Mouse (Mus musculus): ENCODE data around the gene Camkk1. TPM values are rescaled to one million over a fixed set of nuclear protein-coding genes. Genes with fewer than 3 reads are reported as not detected.

The Camkk1 gene
- polyA plus RNA-seq, 1 experiment from 2014 or later = 13.9 TPM

DNA sequence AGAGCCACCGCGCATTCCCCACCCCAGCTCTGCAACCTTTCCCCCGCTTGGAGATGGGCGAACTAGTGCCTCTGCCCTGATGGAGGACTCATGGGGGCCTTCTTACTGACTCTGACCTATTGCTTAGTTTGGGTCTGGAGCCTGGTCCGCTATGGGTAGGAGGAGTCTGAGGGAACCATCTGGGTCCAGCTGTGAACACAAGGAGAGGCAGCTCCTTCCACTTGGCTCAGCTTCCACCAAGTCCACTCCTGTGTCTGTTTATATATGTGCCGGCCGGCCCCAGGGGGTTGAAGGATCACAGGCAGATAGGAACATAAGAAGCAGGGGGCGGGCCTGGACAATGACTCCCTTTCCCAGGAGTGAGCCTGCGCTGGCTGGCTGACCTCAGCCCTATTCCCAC is 26.8 kb upstream of the Camkk1 start:
- no peaks in the 10 kb centered on the region for H3K9me3 ChIP-seq (replicated peaks; ENCODE audit: control insufficient read depth, low read length)
- peak; percentile 85 for ATAC-seq (ENCODE audit: insufficient read depth, low FRiP score)
- no peaks in the 10 kb centered on the region for H3K36me3 ChIP-seq (ENCODE audit: control insufficient read depth, insufficient read depth, low read length)
- peaks cover 20% of the 10 kb centered on the region for H3K4me1 ChIP-seq (ENCODE audit: control insufficient read depth, insufficient read depth, low read length)
- H3K9ac ChIP-seq (ENCODE audit: low read length) = no peak overlapping the region
- H3K4me2 ChIP-seq (ENCODE audit: low read depth, low read length) = no peak overlapping the region
- H3K4me3 ChIP-seq (replicated peaks; ENCODE audit: low read length) = no peak overlapping the region
- H3K27me3 ChIP-seq (ENCODE audit: control insufficient read depth, insufficient read depth, low read length) = no peaks in the 10 kb centered on the region
- WGBS = 27% methylated on average over 9 of the region's 9 CpGs
- peak overlapping the region; percentile 75 for H3K27ac ChIP-seq (ENCODE audit: low read length)

- Histone ChIP-seq H3K4me2 (ENCODE audit: low read depth, low read length) (no peak overlapping the region), H3K4me3 (replicated peaks; ENCODE audit: low read length) (no peak overlapping the region), H3K9ac (ENCODE audit: low read length) (no peak overlapping the region), H3K36me3 (ENCODE audit: control insufficient read depth, insufficient read depth, low read length) (no peaks in the 10 kb centered on the region), H3K9me3 (replicated peaks; ENCODE audit: control insufficient read depth, low read length) (no peaks in the 10 kb centered on the region), H3K27me3 (ENCODE audit: control insufficient read depth, insufficient read depth, low read length) (no peaks in the 10 kb centered on the region), H3K27ac (ENCODE audit: low read length) (no peak overlapping the region), H3K4me1 (ENCODE audit: control insufficient read depth, insufficient read depth, low read length) (peaks cover 17% of the 10 kb centered on the region)
- no peak for ATAC-seq (ENCODE audit: insufficient read depth, low FRiP score)
- WGBS = 78% methylated on average over 6 of the region's 6 CpGs
Observed at GRCm38 (mm10) chr11:72996346-72996745, 22.5 kb upstream of the Camkk1 start.

GRCm38 (mm10) chr11:72996781-72997180 is 22.0 kb upstream of the Camkk1 start:
- ATAC-seq (ENCODE audit: insufficient read depth, low FRiP score) = no peak

DNA sequence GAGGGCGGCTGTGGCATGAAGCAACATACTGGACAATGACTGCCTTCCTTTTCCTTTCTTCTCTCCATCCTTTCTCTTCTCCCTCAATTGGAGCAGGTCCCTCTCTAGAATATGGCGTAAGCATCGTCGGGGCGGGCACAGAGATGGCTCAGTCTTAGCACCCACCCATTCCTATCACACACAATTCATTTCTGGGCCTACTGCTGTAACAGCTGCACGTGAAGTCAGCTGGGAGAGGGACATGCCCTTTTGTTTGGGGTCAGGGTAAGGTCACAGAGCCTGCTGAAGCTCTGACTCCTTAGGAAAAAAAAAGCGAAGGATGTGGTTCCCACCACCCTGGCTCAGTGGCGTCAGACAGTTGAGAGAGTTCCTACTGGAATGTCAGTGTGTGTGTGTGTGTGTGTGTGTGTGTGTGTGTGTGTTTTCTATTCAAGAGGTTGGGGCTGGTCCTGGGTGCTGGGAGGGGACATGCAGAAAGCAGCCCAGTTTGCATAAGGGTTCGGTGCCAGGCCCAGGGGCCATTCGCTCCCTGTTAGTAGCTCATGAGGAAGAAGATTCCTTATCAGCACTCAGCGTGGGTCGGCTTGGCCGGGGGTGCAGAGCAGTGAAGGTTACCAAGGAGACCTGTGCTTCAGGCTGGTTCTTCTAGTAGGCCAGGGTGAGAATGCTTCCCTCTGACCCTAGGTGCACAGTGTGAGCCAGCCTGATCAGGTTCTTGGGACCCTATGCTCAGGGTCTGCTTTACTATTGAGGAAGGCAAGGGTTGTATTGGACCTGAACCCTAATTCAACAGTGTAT is 21.1 kb upstream of the Camkk1 start:
- Histone ChIP-seq H3K4me1 (ENCODE audit: control insufficient read depth, insufficient read depth, low read length) (peaks cover 7% of the 10 kb centered on the region), H3K9me3 (replicated peaks; ENCODE audit: control insufficient read depth, low read length) (no peaks in the 10 kb centered on the region), H3K36me3 (ENCODE audit: control insufficient read depth, insufficient read depth, low read length) (no peaks in the 10 kb centered on the region), H3K27me3 (ENCODE audit: control insufficient read depth, insufficient read depth, low read length) (no peaks in the 10 kb centered on the region), H3K4me2 (ENCODE audit: low read depth, low read length) (no peak overlapping the region), H3K27ac (ENCODE audit: low read length) (no peak overlapping the region), H3K4me3 (replicated peaks; ENCODE audit: low read length) (no peak overlapping the region), H3K9ac (ENCODE audit: low read length) (no peak overlapping the region)
- ATAC-seq (ENCODE audit: insufficient read depth, low FRiP score) = no peak
- 57% methylated on average over 13 of the region's 13 CpGs for WGBS

More at GRCm38 (mm10) chr11:72996781-72997180, 22.0 kb upstream of the Camkk1 start:
- no peaks in the 10 kb centered on the region for H3K27me3 ChIP-seq (ENCODE audit: control insufficient read depth, insufficient read depth, low read length)
- no peak overlapping the region for H3K27ac ChIP-seq (ENCODE audit: low read length)
- H3K4me3 ChIP-seq (replicated peaks; ENCODE audit: low read length) = no peak overlapping the region
- H3K9ac ChIP-seq (ENCODE audit: low read length) = no peak overlapping the region
- H3K4me2 ChIP-seq (ENCODE audit: low read depth, low read length) = no peak overlapping the region
- H3K36me3 ChIP-seq (ENCODE audit: control insufficient read depth, insufficient read depth, low read length) = no peaks in the 10 kb centered on the region
- peaks cover 14% of the 10 kb centered on the region for H3K4me1 ChIP-seq (ENCODE audit: control insufficient read depth, insufficient read depth, low read length)
- H3K9me3 ChIP-seq (replicated peaks; ENCODE audit: control insufficient read depth, low read length) = no peaks in the 10 kb centered on the region
- WGBS = 86% methylated on average over 2 of the region's 2 CpGs

- WGBS = 40% methylated on average over 8 of the region's 8 CpGs
- no peaks in the 10 kb centered on the region for H3K9me3 ChIP-seq (replicated peaks; ENCODE audit: control insufficient read depth, low read length)
- no peaks in the 10 kb centered on the region for H3K36me3 ChIP-seq (ENCODE audit: control insufficient read depth, insufficient read depth, low read length)
- ATAC-seq (ENCODE audit: insufficient read depth, low FRiP score) = no peak
- H3K27me3 ChIP-seq (ENCODE audit: control insufficient read depth, insufficient read depth, low read length) = no peaks in the 10 kb centered on the region
- no peak within 1 kb of the TSS for H3K4me3 ChIP-seq (replicated peaks; ENCODE audit: low read length)
- H3K4me2 ChIP-seq (ENCODE audit: low read depth, low read length) = no peak within 1 kb of the TSS
- H3K27ac ChIP-seq (ENCODE audit: low read length) = no peak within 1 kb of the TSS
- H3K4me1 ChIP-seq (ENCODE audit: control insufficient read depth, insufficient read depth, low read length) = peaks cover 7% of the 10 kb centered on the region
- H3K9ac ChIP-seq (ENCODE audit: low read length) = no peak within 1 kb of the TSS
Observed at GRCm38 (mm10) chr11:72998771-72999170, 20.0 kb upstream of the Camkk1 start, which contains the start of gene P2rx1. Gene P2rx1, plus strand, starts transcription at chr11:72999103.

DNA sequence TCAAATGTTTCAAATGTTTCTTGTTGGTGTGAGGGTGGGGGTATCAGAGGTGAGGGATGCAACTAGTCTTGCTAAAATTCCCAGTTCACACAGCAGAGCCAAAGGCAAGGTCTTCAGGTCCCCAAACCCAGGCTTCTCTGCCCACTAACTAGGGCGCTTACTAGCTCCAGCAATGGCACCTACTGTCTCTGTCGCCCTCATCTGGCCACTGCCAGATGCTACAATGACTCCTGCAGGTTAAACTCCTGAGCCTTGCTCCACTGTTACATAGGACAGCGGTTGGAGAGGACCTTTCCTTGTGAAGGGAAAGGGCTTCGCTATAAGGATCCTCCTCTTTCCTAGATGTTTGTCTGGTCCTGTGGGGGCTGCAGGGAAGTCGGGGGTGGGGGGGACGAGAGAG is 17.8 kb upstream of the Camkk1 start:
- Histone ChIP-seq H3K27me3 (ENCODE audit: control insufficient read depth, insufficient read depth, low read length) (no peaks in the 10 kb centered on the region), H3K4me2 (ENCODE audit: low read depth, low read length) (no peak overlapping the region), H3K9ac (ENCODE audit: low read length) (no peak overlapping the region), H3K27ac (ENCODE audit: low read length) (no peak overlapping the region), H3K36me3 (ENCODE audit: control insufficient read depth, insufficient read depth, low read length) (no peaks in the 10 kb centered on the region), H3K4me1 (ENCODE audit: control insufficient read depth, insufficient read depth, low read length) (peaks cover 7% of the 10 kb centered on the region), H3K9me3 (replicated peaks; ENCODE audit: control insufficient read depth, low read length) (no peaks in the 10 kb centered on the region; the same call in 1 of the 2 replicates), H3K4me3 (replicated peaks; ENCODE audit: low read length) (no peak overlapping the region)
- ATAC-seq (ENCODE audit: insufficient read depth, low FRiP score) = peak; percentile 41; the same call in 1 of the 2 replicates
- 11% methylated on average over 6 of the region's 6 CpGs for WGBS

GRCm38 (mm10) chr11:73006377-73006776 is 12.4 kb upstream of the Camkk1 start:
- Histone ChIP-seq H3K36me3 (ENCODE audit: control insufficient read depth, insufficient read depth, low read length) (no peaks in the 10 kb centered on the region), H3K9me3 (replicated peaks; ENCODE audit: control insufficient read depth, low read length) (no peaks in the 10 kb centered on the region; the same call in 1 of the 2 replicates), H3K4me3 (replicated peaks; ENCODE audit: low read length) (no peak overlapping the region), H3K27ac (ENCODE audit: low read length) (no peak overlapping the region), H3K4me1 (ENCODE audit: control insufficient read depth, insufficient read depth, low read length) (0 out of 2 replicates have a peak, but pooled peaks cover 4% of the 10 kb centered on the region), H3K9ac (ENCODE audit: low read length) (peak overlapping the region; percentile 18; the same call in 1 of the 2 replicates), H3K27me3 (ENCODE audit: control insufficient read depth, insufficient read depth, low read length) (no peaks in the 10 kb centered on the region; the same call in 1 of the 2 replicates), H3K4me2 (ENCODE audit: low read depth, low read length) (no peak overlapping the region)
- WGBS = 2% methylated on average over 2 of the region's 2 CpGs
- peak; percentile 72; the same call in 1 of the 2 replicates for ATAC-seq (ENCODE audit: insufficient read depth, low FRiP score)

- 69% methylated on average over 3 of the region's 3 CpGs for WGBS
- no peaks in the 10 kb centered on the region; the same call in 1 of the 2 replicates for H3K27me3 ChIP-seq (ENCODE audit: control insufficient read depth, insufficient read depth, low read length)
- no peak for ATAC-seq (ENCODE audit: insufficient read depth, low FRiP score)
Observed at GRCm38 (mm10) chr11:73007113-73007512, 11.7 kb upstream of the Camkk1 start.

More at GRCm38 (mm10) chr11:73007113-73007512, 11.7 kb upstream of the Camkk1 start:
- no peak overlapping the region for H3K4me2 ChIP-seq (ENCODE audit: low read depth, low read length)
- H3K4me1 ChIP-seq (ENCODE audit: control insufficient read depth, insufficient read depth, low read length) = 0 out of 2 replicates have a peak, but pooled peaks cover 4% of the 10 kb centered on the region
- H3K9me3 ChIP-seq (replicated peaks; ENCODE audit: control insufficient read depth, low read length) = no peaks in the 10 kb centered on the region; the same call in 1 of the 2 replicates
- H3K4me3 ChIP-seq (replicated peaks; ENCODE audit: low read length) = no peak overlapping the region
- H3K9ac ChIP-seq (ENCODE audit: low read length) = no peak overlapping the region
- H3K36me3 ChIP-seq (ENCODE audit: control insufficient read depth, insufficient read depth, low read length) = no peaks in the 10 kb centered on the region
- no peak overlapping the region for H3K27ac ChIP-seq (ENCODE audit: low read length)
